Mouse (Mus musculus) forebrain, embryonic 12.5 days (tissue): ENCODE measurements at regions not wholly inside any gene's neighbourhood (a gene's known extent, or its start where the extent isn't known, plus 50 kb on each side); places are given as distances from the start of the nearest gene placed in this dataset.

Experiments used
- ATAC-seq: fragments of 200-750 bp; cut with Nextera tagmentation; 2 replicates; pipeline ENCODE4 v1.8.0; 2017; ENCODE audit warnings: moderate TSS enrichment; ENCODE audit not compliant: low FRiP score
- H3K27ac ChIP-seq: fragments of 300-500 bp; sonication (generic); 2 replicates; pipeline ENCODE4 v1.5.1; 2016; ENCODE audit warnings: mild to moderate bottlenecking
- H3K27me3 ChIP-seq: fragments of 300-500 bp; sonication (generic); 2 replicates; pipeline ENCODE4 v1.6.1; 2016; ENCODE audit warnings: mild to moderate bottlenecking
- H3K36me3 ChIP-seq: fragments of 300-500 bp; sonication (generic); replicated peaks from 2 replicates; pipeline ENCODE4 v1.6.1; 2016; ENCODE audit warnings: mild to moderate bottlenecking
- H3K4me1 ChIP-seq: fragments of 300-500 bp; sonication (generic); 2 replicates; pipeline ENCODE4 v1.6.1; 2016
- H3K4me2 ChIP-seq: fragments of 300-500 bp; sonication (generic); 2 replicates; pipeline ENCODE4 v1.6.1; 2016; ENCODE audit warnings: mild to moderate bottlenecking, moderate library complexity
- H3K4me3 ChIP-seq: fragments of 300-500 bp; sonication (generic); replicated peaks from 2 replicates; pipeline ENCODE4 v1.5.1; 2016; ENCODE audit warnings: mild to moderate bottlenecking
- H3K9ac ChIP-seq: fragments of 300-500 bp; sonication (generic); 2 replicates; pipeline ENCODE4 v1.6.1; 2016; ENCODE audit warnings: mild to moderate bottlenecking
- H3K9me3 ChIP-seq: fragments of 300-500 bp; sonication (generic); 2 replicates; pipeline ENCODE4 v1.6.1; 2016
- WGBS: fragments of 180-500 bp; shearing (Covaris S2); methylation state at CpG from one replicate; pipeline ENCODE4 v1.1.7; 2016; 5-methylcytosine and 5-hydroxymethylcytosine counted together

GRCm38 (mm10) chr4:101336811-101337210 lies 71.7 kb upstream of the Jak1 start:
- Histone ChIP-seq H3K4me2 (no peak overlapping the region), H3K9ac (no peak overlapping the region), H3K4me1 (no peaks in the 10 kb centered on the region), H3K36me3 (no peaks in the 10 kb centered on the region), H3K9me3 (no peaks in the 10 kb centered on the region), H3K27me3 (no peaks in the 10 kb centered on the region), H3K27ac (no peak overlapping the region), H3K4me3 (no peak overlapping the region)
- ATAC-seq: no peak
- 74% methylated on average over 4 of the region's 4 CpGs for WGBS

GRCm38 (mm10) chr4:101336371-101336770 lies 71.3 kb upstream of the Jak1 start:
- Histone ChIP-seq H3K9ac (no peak overlapping the region), H3K36me3 (no peaks in the 10 kb centered on the region), H3K4me1 (no peaks in the 10 kb centered on the region), H3K27me3 (no peaks in the 10 kb centered on the region), H3K4me2 (no peak overlapping the region), H3K4me3 (no peak overlapping the region), H3K9me3 (no peaks in the 10 kb centered on the region), H3K27ac (no peak overlapping the region)
- ATAC-seq: no peak

DNA sequence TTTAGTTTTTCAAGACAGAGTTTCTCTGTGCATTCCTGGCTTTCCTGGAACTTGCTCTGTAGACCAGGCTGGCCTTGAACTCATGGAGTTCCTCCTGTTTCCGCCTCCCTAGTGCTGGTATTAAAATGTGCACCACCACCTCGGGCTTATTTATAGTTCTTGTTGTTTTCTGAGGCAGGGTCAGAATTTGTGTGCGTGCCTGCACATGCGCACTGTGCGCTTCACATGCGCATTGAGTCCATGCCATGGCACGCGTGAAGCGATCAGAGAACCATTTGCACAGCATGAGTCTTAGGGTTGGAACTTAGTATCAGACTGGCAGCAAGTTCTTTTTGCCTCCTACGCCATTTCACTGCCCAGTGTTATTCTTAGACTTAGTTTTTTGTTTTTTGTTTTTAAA lies 68.8 kb upstream of the Jak1 start:
- 94% methylated on average over 10 of the region's 10 CpGs for WGBS
- ATAC-seq: no peak
- no peaks in the 10 kb centered on the region for H3K27me3 ChIP-seq
- no peaks in the 10 kb centered on the region for H3K36me3 ChIP-seq
- H3K9me3 ChIP-seq: no peaks in the 10 kb centered on the region
- H3K27ac ChIP-seq: no peak overlapping the region
- no peaks in the 10 kb centered on the region for H3K4me1 ChIP-seq
- H3K9ac ChIP-seq: no peak overlapping the region
- no peak overlapping the region for H3K4me2 ChIP-seq
- no peak overlapping the region for H3K4me3 ChIP-seq

DNA sequence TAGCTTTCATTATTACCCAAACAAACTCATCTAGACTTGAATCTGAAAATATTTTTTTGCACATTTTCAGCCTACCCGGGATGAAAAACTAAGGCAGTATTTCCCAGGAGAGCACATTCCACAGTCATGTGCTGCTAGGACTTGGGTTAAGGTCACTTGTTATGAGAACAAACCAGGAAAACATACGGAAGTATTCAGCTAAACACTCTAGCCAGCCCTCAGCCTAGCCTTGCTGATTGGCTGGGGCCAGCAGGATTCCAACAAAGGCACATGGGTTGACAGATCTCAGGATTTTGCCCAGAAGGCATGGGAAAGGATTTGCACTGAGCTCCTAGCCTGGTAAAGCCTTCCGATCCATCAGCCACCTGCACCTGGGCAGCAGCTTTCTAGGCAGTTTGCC lies 68.0 kb upstream of the Jak1 start:
- H3K9me3 ChIP-seq: no peaks in the 10 kb centered on the region
- no peak for ATAC-seq
- H3K27ac ChIP-seq: no peak overlapping the region
- H3K27me3 ChIP-seq: no peaks in the 10 kb centered on the region
- no peak overlapping the region for H3K4me3 ChIP-seq
- no peaks in the 10 kb centered on the region for H3K36me3 ChIP-seq
- no peak overlapping the region for H3K4me2 ChIP-seq
- H3K4me1 ChIP-seq: 0 out of 2 replicates have a peak, but pooled peaks cover 3% of the 10 kb centered on the region
- no peak overlapping the region for H3K9ac ChIP-seq
- 78% methylated on average over 3 of the region's 3 CpGs for WGBS

- H3K27me3 ChIP-seq: no peaks in the 10 kb centered on the region
- H3K9me3 ChIP-seq: no peaks in the 10 kb centered on the region
- H3K27ac ChIP-seq: no peak overlapping the region
- no peak for ATAC-seq
- H3K9ac ChIP-seq: no peak overlapping the region
- no peak overlapping the region for H3K4me3 ChIP-seq
- WGBS: 88% methylated on average over 4 of the region's 4 CpGs
- peaks cover 7% of the 10 kb centered on the region; the same call in 1 of the 2 replicates for H3K4me1 ChIP-seq
- no peak overlapping the region for H3K4me2 ChIP-seq
- H3K36me3 ChIP-seq: no peaks in the 10 kb centered on the region
Measured at GRCm38 (mm10) chr4:101331231-101331630, 66.1 kb upstream of the Jak1 start.

GRCm38 (mm10) chr4:101329060-101329459 lies 64.0 kb upstream of the Jak1 start:
- H3K27me3 ChIP-seq: no peaks in the 10 kb centered on the region
- WGBS: 87% methylated on average over 7 of the region's 7 CpGs
- H3K4me1 ChIP-seq: peaks cover 7% of the 10 kb centered on the region; the same call in 1 of the 2 replicates
- H3K36me3 ChIP-seq: no peaks in the 10 kb centered on the region
- ATAC-seq: no peak
- H3K9ac ChIP-seq: no peak overlapping the region
- no peak overlapping the region for H3K4me3 ChIP-seq
- no peak overlapping the region for H3K4me2 ChIP-seq
- no peak overlapping the region for H3K27ac ChIP-seq
- no peaks in the 10 kb centered on the region for H3K9me3 ChIP-seq

DNA sequence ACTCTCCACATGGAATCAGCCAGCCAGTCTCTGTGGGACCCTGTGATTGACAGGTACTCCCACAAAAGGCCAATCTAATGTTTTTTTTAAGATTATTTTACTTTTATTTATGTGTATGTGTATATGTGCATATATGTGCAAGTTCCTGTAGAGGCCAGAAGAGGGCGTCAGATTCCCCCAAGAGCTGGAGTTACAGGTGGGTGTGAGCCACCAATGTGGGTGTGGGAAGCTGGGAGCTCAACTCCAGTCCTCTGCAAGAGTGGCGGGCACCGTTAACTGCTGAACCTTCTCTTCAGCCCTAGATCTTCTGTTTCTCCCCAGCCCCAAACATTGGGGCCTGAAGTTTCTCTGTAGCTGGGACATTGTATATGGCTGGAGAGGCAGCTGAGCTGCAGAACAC lies 61.0 kb upstream of the Jak1 start:
- Histone ChIP-seq H3K27me3 (no peaks in the 10 kb centered on the region), H3K9me3 (no peaks in the 10 kb centered on the region), H3K27ac (no peak overlapping the region), H3K4me2 (no peak overlapping the region), H3K36me3 (no peaks in the 10 kb centered on the region), H3K9ac (no peak overlapping the region), H3K4me1 (peaks cover 7% of the 10 kb centered on the region; the same call in 1 of the 2 replicates), H3K4me3 (no peak overlapping the region)
- 82% methylated on average over 3 of the region's 3 CpGs for WGBS
- no peak for ATAC-seq

- 83% methylated on average over 2 of the region's 2 CpGs for WGBS
- no peak for ATAC-seq
- Histone ChIP-seq H3K4me2 (no peak overlapping the region), H3K9ac (no peak overlapping the region), H3K4me3 (no peak overlapping the region), H3K27me3 (no peaks in the 10 kb centered on the region), H3K27ac (no peak overlapping the region), H3K4me1 (no peaks in the 10 kb centered on the region), H3K36me3 (no peaks in the 10 kb centered on the region), H3K9me3 (no peaks in the 10 kb centered on the region)
Measured at GRCm38 (mm10) chr4:101321731-101322130, 56.6 kb upstream of the Jak1 start.

DNA sequence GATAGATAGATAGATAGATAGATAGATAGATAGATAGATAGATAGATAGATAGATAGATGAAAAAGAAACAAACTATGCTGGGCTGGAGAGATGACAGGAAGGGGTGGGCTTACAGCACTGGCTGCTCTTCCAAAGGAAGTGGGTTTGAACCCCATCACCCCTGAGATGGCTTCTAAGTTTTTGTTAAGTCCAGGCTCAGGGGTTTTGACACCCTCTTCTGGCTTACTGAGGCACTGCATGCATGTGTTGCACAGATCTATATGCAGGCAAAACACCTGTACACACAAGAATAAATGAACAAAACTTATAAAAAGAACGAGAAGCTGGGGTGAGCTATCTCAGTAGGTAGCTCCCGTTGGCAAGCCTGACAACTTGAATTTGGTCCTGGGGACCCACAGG lies 55.5 kb upstream of the Jak1 start:
- H3K4me2 ChIP-seq: no peak overlapping the region

DNA sequence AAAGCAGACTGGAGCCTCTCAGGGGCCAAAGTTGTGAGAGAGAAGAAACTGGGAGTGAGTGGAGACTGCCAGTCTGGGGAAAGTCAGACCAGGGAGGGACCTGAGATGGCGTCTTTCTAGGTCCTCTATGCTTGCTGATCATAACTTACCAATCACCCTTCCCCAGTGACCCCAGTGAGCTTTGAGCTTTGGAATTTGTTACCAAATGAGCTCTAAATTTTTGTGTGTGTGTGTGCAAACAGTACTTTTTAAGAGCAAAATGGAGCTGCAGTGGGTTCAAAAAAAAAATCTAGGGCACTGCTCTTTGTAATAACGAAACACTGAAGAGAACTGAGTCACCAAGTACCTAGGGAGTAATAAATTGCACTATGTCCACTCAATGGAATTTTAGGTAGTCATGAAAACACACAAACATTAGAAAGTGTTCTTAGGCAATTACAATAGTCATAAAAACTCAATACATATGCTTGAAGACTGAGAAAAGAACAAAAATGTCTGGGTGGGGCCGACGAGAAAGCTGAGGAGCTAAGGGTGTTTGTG lies 54.7 kb upstream of the Jak1 start:
- H3K4me3 ChIP-seq: no peak overlapping the region
- no peak for ATAC-seq
- 85% methylated on average over 4 of the region's 4 CpGs for WGBS
- H3K27me3 ChIP-seq: 0 out of 2 replicates have a peak, but pooled peaks cover 3% of the 10 kb centered on the region
- no peak overlapping the region for H3K9ac ChIP-seq
- H3K36me3 ChIP-seq: no peaks in the 10 kb centered on the region
- H3K9me3 ChIP-seq: no peaks in the 10 kb centered on the region
- H3K4me1 ChIP-seq: no peaks in the 10 kb centered on the region
- no peak overlapping the region for H3K4me2 ChIP-seq
- H3K27ac ChIP-seq: no peak overlapping the region

More for the DNA sequence above, 55.5 kb upstream of the Jak1 start:
- no peak overlapping the region for H3K9ac ChIP-seq
- no peaks in the 10 kb centered on the region for H3K4me1 ChIP-seq
- WGBS: 90% methylated on average over 2 of the region's 2 CpGs
- no peak overlapping the region for H3K27ac ChIP-seq
- no peak overlapping the region for H3K4me3 ChIP-seq
- no peaks in the 10 kb centered on the region for H3K27me3 ChIP-seq
- no peak for ATAC-seq
- no peaks in the 10 kb centered on the region for H3K36me3 ChIP-seq
- H3K9me3 ChIP-seq: no peaks in the 10 kb centered on the region

GRCm38 (mm10) chr4:101318836-101319235 lies 53.8 kb upstream of the Jak1 start:
- 93% methylated on average over 1 of the region's 1 CpGs for WGBS
- no peak overlapping the region for H3K4me2 ChIP-seq

DNA sequence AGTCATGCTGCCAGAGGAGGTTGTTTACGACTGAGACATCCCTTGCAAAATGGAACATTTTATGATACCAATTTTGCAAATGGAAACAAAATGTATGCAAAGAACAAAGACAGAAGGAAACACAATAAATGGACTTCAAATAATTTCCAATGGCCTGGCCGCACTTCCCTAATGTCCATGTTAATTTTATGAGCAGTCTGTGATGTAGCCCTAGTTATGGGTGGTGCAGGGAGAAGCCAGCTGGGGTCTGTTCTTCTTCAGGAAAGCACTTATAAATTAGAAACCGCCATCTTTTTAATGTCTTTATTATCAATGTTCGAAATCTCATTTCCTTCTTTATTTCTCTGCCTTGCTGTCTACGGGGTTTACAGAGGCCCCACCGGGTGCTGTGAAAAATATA lies 51.0 kb upstream of the Jak1 start:
- Histone ChIP-seq H3K9ac (no peak overlapping the region), H3K27me3 (peaks cover 9% of the 10 kb centered on the region), H3K4me3 (no peak overlapping the region), H3K4me2 (no peak overlapping the region), H3K36me3 (no peaks in the 10 kb centered on the region), H3K27ac (no peak overlapping the region), H3K9me3 (no peaks in the 10 kb centered on the region), H3K4me1 (no peaks in the 10 kb centered on the region)
- WGBS: 86% methylated on average over 6 of the region's 6 CpGs
- no peak for ATAC-seq

More at GRCm38 (mm10) chr4:101318836-101319235, 53.8 kb upstream of the Jak1 start:
- H3K27ac ChIP-seq: no peak overlapping the region
- no peaks in the 10 kb centered on the region for H3K9me3 ChIP-seq
- H3K4me1 ChIP-seq: no peaks in the 10 kb centered on the region
- ATAC-seq: no peak
- no peaks in the 10 kb centered on the region for H3K36me3 ChIP-seq
- no peak overlapping the region for H3K9ac ChIP-seq
- H3K4me3 ChIP-seq: no peak overlapping the region
- H3K27me3 ChIP-seq: peaks cover 9% of the 10 kb centered on the region
